Mouse (Mus musculus) right cerebral cortex, adult 2 months (tissue): ENCODE results near the gene Olfr139.

ENCODE experiments used
- DNase-seq, 2 experiments: peaks; one replicate each; pipeline ENCODE4 v3.0.0; 2021 to 2022; ENCODE audit warnings: low spot score in 2 of 2

Gene Olfr139

GRCm38 (mm10) chr11:74056451-74056850, at the start of gene Olfr139, which contains the start of gene Olfr399:
Olfr139 (minus strand) TSS chr11:74056551.
Olfr399 (minus strand) TSS chr11:74056615.
- no peak for DNase-seq

DNA sequence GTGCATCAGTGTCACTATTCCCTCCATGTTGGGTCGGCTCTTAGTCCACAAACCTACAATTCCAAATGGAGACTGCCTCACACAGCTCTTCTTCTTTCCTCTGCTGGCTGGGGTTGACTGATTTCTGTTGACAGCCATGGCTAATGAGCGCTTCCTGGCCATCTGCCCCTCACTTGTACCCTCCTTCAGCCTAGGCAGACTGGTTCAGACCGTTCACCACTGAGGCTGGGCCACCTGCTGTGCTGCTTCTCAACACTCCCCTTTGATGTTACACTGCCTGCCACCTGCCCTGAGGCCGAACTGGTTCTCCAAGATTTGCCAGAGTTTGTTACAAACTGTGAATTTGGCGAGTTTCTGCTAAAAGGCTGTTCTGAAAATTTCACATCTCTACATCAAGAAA, 48.7 kb upstream of the Olfr139 start:
- no peak for DNase-seq

DNA sequence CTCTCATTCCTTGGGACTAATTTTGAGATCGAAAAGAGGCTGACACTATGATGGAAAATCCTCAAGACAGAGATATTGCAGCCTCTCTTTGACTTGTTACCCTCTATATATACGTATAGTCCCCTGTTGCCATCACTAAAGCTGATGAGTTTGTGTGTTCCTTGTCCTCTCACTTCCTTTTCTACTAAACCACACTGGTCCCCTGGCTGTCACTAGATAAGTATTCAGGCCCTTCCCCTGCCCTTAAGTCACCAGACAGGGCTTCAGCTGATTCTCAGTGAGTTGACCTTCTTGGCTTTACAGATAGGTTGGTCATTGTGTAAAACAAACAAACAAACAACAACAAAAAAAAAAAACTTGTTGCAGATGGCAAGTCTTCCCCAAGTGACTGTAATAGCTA, 45.2 kb upstream of the Olfr139 start:
- DNase-seq, result no peak

GRCm38 (mm10) chr11:74100724-74101123, 44.4 kb upstream of the Olfr139 start:
- DNase-seq, result no peak

DNA sequence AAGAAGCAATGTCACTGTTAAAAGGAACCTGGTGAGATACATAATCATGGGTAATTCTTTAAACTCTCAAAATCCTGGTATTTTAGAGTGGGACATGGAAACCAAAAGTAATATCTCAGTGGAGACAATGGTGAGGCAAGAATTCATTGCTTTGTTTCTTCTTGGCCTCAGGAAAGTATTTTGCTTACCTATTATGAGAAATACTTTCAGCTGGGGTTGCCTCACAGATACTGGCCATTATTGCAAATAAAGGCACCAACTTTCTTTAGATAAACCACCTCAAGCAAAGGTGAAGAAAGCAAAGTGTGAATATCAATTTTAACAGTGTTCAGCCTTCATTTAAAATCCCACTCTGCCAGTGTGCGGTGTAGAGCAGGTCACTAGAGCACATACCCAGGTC, 13.3 kb upstream of the Olfr139 start, which contains the start of gene Zfp616:
Gene Zfp616, plus strand, starts transcription at position 301 of the 400 bp plus-strand sequence.
- DNase-seq, result no peak

DNA sequence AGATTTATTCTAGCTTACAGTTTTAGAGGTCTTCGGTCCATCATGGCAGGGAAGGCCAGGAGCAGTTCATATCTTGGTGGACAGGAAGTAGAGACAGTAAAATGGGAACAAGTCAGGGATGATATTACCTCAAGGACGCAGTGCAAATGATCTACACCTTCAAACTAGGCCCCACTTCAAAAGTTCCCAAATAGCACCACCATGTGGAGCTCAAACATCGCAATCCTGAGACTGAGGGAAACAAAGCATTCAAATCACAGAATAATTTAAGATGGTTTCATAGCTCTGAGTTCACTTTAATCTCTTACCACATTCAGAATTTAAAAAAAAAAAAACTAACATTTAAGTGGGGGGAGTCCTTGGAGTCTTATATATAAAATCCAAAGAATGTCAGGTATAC, 5.0 kb downstream of the Olfr139 start:
- no peak for DNase-seq
